Mouse (Mus musculus): Measurements from ENCODE around the gene Tnfaip1. TPM values are rescaled to one million over a fixed set of nuclear protein-coding genes. Genes with fewer than 3 reads are reported as not detected.
"Not testable (repeated sequence)": the region's sequence is repeated elsewhere in the genome, so short reads cannot be mapped to it uniquely, and the experiment has no call there.

Gene Tnfaip1
- polyA plus RNA-seq, 1 experiment from 2014 or later, result 83.1 TPM

GRCm38 (mm10) chr11:78547718-78548460, 11.8 kb upstream of the Tnfaip1 start:
- Histone ChIP-seq H3K27me3 (ENCODE audit: control insufficient read depth, insufficient read depth, low read length) (no peaks in the 10 kb centered on the region), H3K36me3 (ENCODE audit: control insufficient read depth, insufficient read depth, low read length) (peaks cover 4% of the 10 kb centered on the region; the same call in 1 of the 2 replicates), H3K27ac (ENCODE audit: low read depth, low read length) (no peak overlapping the region), H3K9me3 (ENCODE audit: control insufficient read depth, low read length) (no peaks in the 10 kb centered on the region), H3K4me2 (no peak overlapping the region), H3K4me3 (ENCODE audit: low read depth, low read length) (no peak overlapping the region), H3K9ac (ENCODE audit: low read length) (no peak overlapping the region), H3K4me1 (ENCODE audit: control insufficient read depth, insufficient read depth, low read length) (peaks cover 12% of the 10 kb centered on the region)
- no peak for ATAC-seq (ENCODE audit: low FRiP score)
- 90% methylated on average over 2 of the region's 2 CpGs for WGBS
- no peak for DNase-seq (ENCODE audit: low spot score, missing footprints)

- H3K27me3 ChIP-seq (ENCODE audit: control insufficient read depth, insufficient read depth, low read length), result no peaks in the 10 kb centered on the region
- no peaks in the 10 kb centered on the region for H3K9me3 ChIP-seq (ENCODE audit: control insufficient read depth, low read length)
- no peak overlapping the region for H3K4me3 ChIP-seq (ENCODE audit: low read depth, low read length)
- DNase-seq (ENCODE audit: low spot score, missing footprints), result no peak
- H3K4me2 ChIP-seq, result no peak overlapping the region
- H3K4me1 ChIP-seq (ENCODE audit: control insufficient read depth, insufficient read depth, low read length), result peaks cover 12% of the 10 kb centered on the region
- no peak for ATAC-seq (ENCODE audit: low FRiP score)
- 77% methylated on average over 8 of the region's 8 CpGs for WGBS
- H3K36me3 ChIP-seq (ENCODE audit: control insufficient read depth, insufficient read depth, low read length), result peaks cover 6% of the 10 kb centered on the region; the same call in 1 of the 2 replicates
- no peak overlapping the region for H3K27ac ChIP-seq (ENCODE audit: low read depth, low read length)
- no peak overlapping the region for H3K9ac ChIP-seq (ENCODE audit: low read length)
Measured at GRCm38 (mm10) chr11:78545181-78545580, 9.0 kb upstream of the Tnfaip1 start.

- ATAC-seq (ENCODE audit: low FRiP score) (no peak), DNase-seq (ENCODE audit: low spot score, missing footprints) (no peak)
- no peaks in the 10 kb centered on the region for H3K9me3 ChIP-seq (ENCODE audit: control insufficient read depth, low read length)
- H3K4me1 ChIP-seq (ENCODE audit: control insufficient read depth, insufficient read depth, low read length), result peaks cover 11% of the 10 kb centered on the region
- no peak overlapping the region for H3K9ac ChIP-seq (ENCODE audit: low read length)
- no peaks in the 10 kb centered on the region for H3K27me3 ChIP-seq (ENCODE audit: control insufficient read depth, insufficient read depth, low read length)
- H3K4me2 ChIP-seq, result no peak overlapping the region
- no peak overlapping the region for H3K4me3 ChIP-seq (ENCODE audit: low read depth, low read length)
- 97% methylated on average over 7 of the region's 7 CpGs for WGBS
- H3K27ac ChIP-seq (ENCODE audit: low read depth, low read length), result no peak overlapping the region
- peaks cover 8% of the 10 kb centered on the region; the same call in 1 of the 2 replicates for H3K36me3 ChIP-seq (ENCODE audit: control insufficient read depth, insufficient read depth, low read length)
Measured at GRCm38 (mm10) chr11:78544449-78545111, 8.4 kb upstream of the Tnfaip1 start.

DNA sequence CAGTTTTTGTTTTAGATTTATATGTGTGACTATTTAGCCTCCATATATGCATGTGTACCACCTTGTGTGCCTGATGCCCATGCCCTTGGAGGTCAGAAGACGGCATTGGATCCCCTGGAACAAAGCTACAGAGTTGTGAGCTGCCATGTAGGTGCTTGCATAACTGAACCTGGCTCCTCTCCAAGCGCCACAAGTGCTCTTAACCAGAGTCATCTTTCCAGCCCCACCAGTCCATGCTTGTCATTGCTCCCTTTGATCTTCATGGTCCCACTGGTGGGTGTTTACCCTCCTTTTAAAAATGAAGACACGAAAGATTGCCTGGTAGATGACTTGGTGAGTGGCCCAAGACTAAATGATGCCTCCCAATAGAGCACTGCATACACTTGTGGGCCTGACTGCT, 4.2 kb upstream of the Tnfaip1 start:
- H3K36me3 ChIP-seq (ENCODE audit: control insufficient read depth, insufficient read depth, low read length), result peaks cover 11% of the 10 kb centered on the region; the same call in 1 of the 2 replicates
- H3K27ac ChIP-seq (ENCODE audit: low read depth, low read length), result no peak overlapping the region
- no peaks in the 10 kb centered on the region for H3K27me3 ChIP-seq (ENCODE audit: control insufficient read depth, insufficient read depth, low read length)
- no peak for DNase-seq (ENCODE audit: low spot score, missing footprints)
- peaks cover 9% of the 10 kb centered on the region for H3K4me1 ChIP-seq (ENCODE audit: control insufficient read depth, insufficient read depth, low read length)
- H3K9ac ChIP-seq (ENCODE audit: low read length), result no peak overlapping the region
- no peak overlapping the region for H3K4me3 ChIP-seq (ENCODE audit: low read depth, low read length)
- ATAC-seq (ENCODE audit: low FRiP score), result no peak
- no peaks in the 10 kb centered on the region for H3K9me3 ChIP-seq (ENCODE audit: control insufficient read depth, low read length)
- 92% methylated on average over 3 of the region's 3 CpGs for WGBS
- H3K4me2 ChIP-seq, result no peak overlapping the region

- WGBS, result 5% methylated on average over 14 of the region's 14 CpGs
- Histone ChIP-seq H3K36me3 (ENCODE audit: control insufficient read depth, insufficient read depth, low read length) (peaks cover 5% of the 10 kb centered on the region; the same call in 1 of the 2 replicates), H3K27ac (ENCODE audit: low read depth, low read length) (peak overlapping the region; percentile 59), H3K9ac (ENCODE audit: low read length) (peak overlapping the region; percentile 80), H3K4me2 (peak overlapping the region; percentile 92), H3K27me3 (ENCODE audit: control insufficient read depth, insufficient read depth, low read length) (no peaks in the 10 kb centered on the region), H3K4me1 (ENCODE audit: control insufficient read depth, insufficient read depth, low read length) (peaks cover 17% of the 10 kb centered on the region), H3K4me3 (ENCODE audit: low read depth, low read length) (peak overlapping the region; percentile 82), H3K9me3 (ENCODE audit: control insufficient read depth, low read length) (no peaks in the 10 kb centered on the region)
- ATAC-seq (ENCODE audit: low FRiP score) (peak; percentile 4), DNase-seq (ENCODE audit: low spot score, missing footprints) (no peak)
Measured at GRCm38 (mm10) chr11:78536690-78537084, 555 bp upstream of the Tnfaip1 start.

- H3K9ac ChIP-seq (ENCODE audit: low read length), result peak overlapping the region; percentile 83
- no peaks in the 10 kb centered on the region for H3K9me3 ChIP-seq (ENCODE audit: control insufficient read depth, low read length)
- DNase-seq (ENCODE audit: low spot score, missing footprints) (peak; percentile 89), ATAC-seq (ENCODE audit: low FRiP score) (peak; percentile 23)
- peak overlapping the region; percentile 74 for H3K27ac ChIP-seq (ENCODE audit: low read depth, low read length)
- H3K4me3 ChIP-seq (ENCODE audit: low read depth, low read length), result peak overlapping the region; percentile 82
- peaks cover 17% of the 10 kb centered on the region for H3K4me1 ChIP-seq (ENCODE audit: control insufficient read depth, insufficient read depth, low read length)
- H3K4me2 ChIP-seq, result peak overlapping the region; percentile 81
- peaks cover 5% of the 10 kb centered on the region; the same call in 1 of the 2 replicates for H3K36me3 ChIP-seq (ENCODE audit: control insufficient read depth, insufficient read depth, low read length)
- no peaks in the 10 kb centered on the region for H3K27me3 ChIP-seq (ENCODE audit: control insufficient read depth, insufficient read depth, low read length)
- 1% methylated on average over 23 of the region's 23 CpGs for WGBS
Measured at GRCm38 (mm10) chr11:78535376-78536079, 604 bp downstream of the Tnfaip1 start.

DNA sequence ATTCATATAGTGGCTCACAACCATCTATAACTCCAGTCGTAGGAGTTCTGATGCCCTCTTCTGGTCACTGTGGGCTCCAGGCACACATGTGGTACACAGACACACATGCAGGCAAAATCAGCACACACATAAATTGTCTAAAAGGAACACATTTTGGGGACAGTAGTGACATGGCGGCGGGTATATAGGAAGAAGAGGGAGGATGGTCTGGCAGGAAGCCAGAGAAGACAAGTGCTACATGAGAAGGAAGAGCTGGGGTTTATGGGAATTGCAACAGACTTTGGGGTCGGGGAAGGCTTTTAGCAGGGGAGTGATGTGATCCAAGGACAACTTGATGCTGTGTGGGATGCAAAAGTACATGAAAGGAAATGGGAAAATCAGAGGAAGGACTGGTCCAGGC, 1.6 kb downstream of the Tnfaip1 start:
- peak overlapping the region; percentile 81; the same call in 1 of the 2 replicates for H3K4me2 ChIP-seq
- H3K27ac ChIP-seq (ENCODE audit: low read depth, low read length), result no peak overlapping the region
- no peak overlapping the region for H3K4me3 ChIP-seq (ENCODE audit: low read depth, low read length)
- 90% methylated on average over 4 of the region's 4 CpGs for WGBS
- no peaks in the 10 kb centered on the region for H3K27me3 ChIP-seq (ENCODE audit: control insufficient read depth, insufficient read depth, low read length)
- no peaks in the 10 kb centered on the region for H3K9me3 ChIP-seq (ENCODE audit: control insufficient read depth, low read length)
- ATAC-seq (ENCODE audit: low FRiP score) (no peak), DNase-seq (ENCODE audit: low spot score, missing footprints) (no peak)
- peaks cover 17% of the 10 kb centered on the region for H3K4me1 ChIP-seq (ENCODE audit: control insufficient read depth, insufficient read depth, low read length)
- H3K36me3 ChIP-seq (ENCODE audit: control insufficient read depth, insufficient read depth, low read length), result peaks cover 6% of the 10 kb centered on the region; the same call in 1 of the 2 replicates
- H3K9ac ChIP-seq (ENCODE audit: low read length), result no peak overlapping the region

DNA sequence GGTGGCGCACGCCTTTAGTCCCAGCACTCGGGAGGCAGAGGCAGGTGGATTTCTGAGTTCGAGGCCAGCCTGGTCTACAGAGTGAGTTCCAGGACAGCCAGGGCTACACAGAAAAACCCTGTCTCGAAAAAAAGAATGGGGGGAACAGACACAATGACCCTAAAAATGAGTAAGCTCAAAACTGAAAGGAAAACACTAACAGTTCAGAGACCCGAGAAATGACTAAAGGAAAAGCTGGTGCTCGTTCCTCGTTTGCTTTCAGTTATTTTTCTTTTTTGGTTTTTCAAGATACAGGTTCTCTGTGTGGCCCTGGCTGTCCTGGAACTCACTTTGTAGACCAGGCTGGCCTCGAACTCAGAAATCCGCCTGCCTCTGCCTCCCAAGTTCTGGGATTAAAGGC, 4.6 kb downstream of the Tnfaip1 start:
- H3K27me3 ChIP-seq (ENCODE audit: control insufficient read depth, insufficient read depth, low read length); H3K9ac ChIP-seq (ENCODE audit: low read length); H3K4me3 ChIP-seq (ENCODE audit: low read depth, low read length); DNase-seq (ENCODE audit: low spot score, missing footprints); ATAC-seq (ENCODE audit: low FRiP score); H3K4me1 ChIP-seq (ENCODE audit: control insufficient read depth, insufficient read depth, low read length); H3K9me3 ChIP-seq (ENCODE audit: control insufficient read depth, low read length); H3K4me2 ChIP-seq; H3K27ac ChIP-seq (ENCODE audit: low read depth, low read length): not testable (repeated sequence)
- 89% methylated on average over 10 of the region's 10 CpGs for WGBS
- H3K36me3 ChIP-seq (ENCODE audit: control insufficient read depth, insufficient read depth, low read length), result peaks cover 16% of the 10 kb centered on the region

- Histone ChIP-seq H3K4me3 (ENCODE audit: low read depth, low read length) (no peak overlapping the region), H3K9ac (ENCODE audit: low read length) (no peak overlapping the region), H3K4me2 (no peak overlapping the region), H3K27ac (ENCODE audit: low read depth, low read length) (no peak overlapping the region), H3K4me1 (ENCODE audit: control insufficient read depth, insufficient read depth, low read length) (peaks cover 9% of the 10 kb centered on the region), H3K27me3 (ENCODE audit: control insufficient read depth, insufficient read depth, low read length) (no peaks in the 10 kb centered on the region), H3K9me3 (ENCODE audit: control insufficient read depth, low read length) (no peaks in the 10 kb centered on the region), H3K36me3 (ENCODE audit: control insufficient read depth, insufficient read depth, low read length) (peaks cover 19% of the 10 kb centered on the region)
- DNase-seq (ENCODE audit: low spot score, missing footprints) (no peak), ATAC-seq (ENCODE audit: low FRiP score) (no peak)
- WGBS, result 86% methylated on average over 6 of the region's 6 CpGs
Measured at GRCm38 (mm10) chr11:78531046-78531445, 5.1 kb downstream of the Tnfaip1 start.

All from midbrain, embryonic 11.5 days (tissue).